Mouse (Mus musculus) gastrocnemius, postnatal 25 days (tissue): Measurements from ENCODE around the gene Prmt1. TPM values are rescaled to one million over a fixed set of nuclear protein-coding genes. Genes with fewer than 3 reads are reported as not detected.
A peak's percentile ranks its signal among the peaks of the same experiment; 100 is the strongest.

ENCODE experiments used
- DNase-seq: peaks from one replicate; pipeline ENCODE4 v3.0.0; 2022
- microRNA-seq, 2 experiments: library from miRNA; unstranded; fragments of <30 nt; microRNA quantifications; one replicate each; pipeline ENCODE4 v1.2.0; 2021; ENCODE audit warnings: borderline replicate concordance in 2 of 2
- total RNA-seq, 2 experiments: library from RNA; stranded (reverse); gene quantifications; 1 replicate in 1 of 2; 2 replicates in 1 of 2; pipeline ENCODE4 v1.2.3; 2021

The Prmt1 gene
- total RNA-seq, 2 experiments from 2014 or later: 119 to 142 TPM

- peak; percentile 93 for DNase-seq
Observed at GRCm38 (mm10) chr7:44952611-44953306, 33.6 kb downstream of the Prmt1 start.

- DNase-seq: peak; percentile 77
Observed at GRCm38 (mm10) chr7:44951960-44952359, 34.4 kb downstream of the Prmt1 start.

- DNase-seq: no peak
Observed at GRCm38 (mm10) chr7:44949922-44950321, 36.4 kb downstream of the Prmt1 start.

GRCm38 (mm10) chr7:44942904-44943303, 43.5 kb downstream of the Prmt1 start, which contains the start of gene Tsks:
Gene Tsks, plus strand, starts transcription at chr7:44943204.
- no peak for DNase-seq

- no peak for DNase-seq
Observed at GRCm38 (mm10) chr7:44938680-44939079, 47.7 kb downstream of the Prmt1 start.

- peak; percentile 100 for DNase-seq
Observed at GRCm38 (mm10) chr7:44929204-44930151, 56.9 kb downstream of the Prmt1 start, which contains the start of gene Ap2a1. Gene Ap2a1, minus strand, starts transcription at chr7:44929496.

GRCm38 (mm10) chr7:44928570-44928969, 57.8 kb downstream of the Prmt1 start:
- DNase-seq: no peak

Small RNA genes within 50 kb of the gene (microRNA-seq; reads per million reads assigned to microRNA genes)
- gene Mir7054: 0.26 to 2.2 reads per million in 2 experiments

Other genes starting within 250 kb of the Prmt1 start
- gene Vrk3, start 238.2 kb downstream of the Prmt1 start, total RNA-seq: 10 to 100 TPM; 16.7 to 21.1 TPM
- gene Zfp473, start 235.5 kb downstream of the Prmt1 start, total RNA-seq: under 1 TPM in 1 of 2 experiments, not detected in 1; 0.08 TPM
- gene Nup62, start 170.5 kb downstream of the Prmt1 start, total RNA-seq: 10 to 100 TPM; 18.4 to 22.2 TPM
- gene Il4i1, start 170.2 kb downstream of the Prmt1 start, total RNA-seq: 1 to 10 TPM; 1.8 to 3.1 TPM
- gene Atf5, start 169.9 kb downstream of the Prmt1 start, total RNA-seq: 10 to 100 TPM; 57.2 to 70.6 TPM
- gene Akt1s1, start 137.6 kb downstream of the Prmt1 start, total RNA-seq: 100 to 1,000 TPM; 103 to 113 TPM
- 10 to 100 TPM; 38.6 to 41.2 TPM for gene Tbc1d17, start 137.5 kb downstream of the Prmt1 start, total RNA-seq
- gene Pnkp, start 129.4 kb downstream of the Prmt1 start, total RNA-seq: 10 to 100 TPM; 15.6 to 15.8 TPM
- 100 to 1,000 TPM; 116 to 125 TPM for gene Ptov1, start 116.8 kb downstream of the Prmt1 start, total RNA-seq
- gene Med25, start 93.9 kb downstream of the Prmt1 start, total RNA-seq: 10 to 100 TPM; 50.9 to 51.2 TPM
- 10 to 100 TPM; 16.1 to 17.3 TPM for gene Fuz, start 90.5 kb downstream of the Prmt1 start, total RNA-seq
- gene Ap2a1, start 57.1 kb downstream of the Prmt1 start, total RNA-seq: 10 to 100 TPM; 57.1 to 57.2 TPM
- gene Tsks, start 43.4 kb downstream of the Prmt1 start, total RNA-seq: not detected
- gene Cpt1c, start 11.7 kb downstream of the Prmt1 start, total RNA-seq: 1 to 10 TPM; 1.6 to 2.0 TPM
- gene Irf3, start 11.1 kb upstream of the Prmt1 start, total RNA-seq: 10 to 100 TPM; 16.1 to 20.9 TPM
- gene Bcl2l12, start 12.1 kb upstream of the Prmt1 start, total RNA-seq: 1 to 10 TPM; 7.4 to 9.6 TPM
- gene Scaf1, start 29.8 kb upstream of the Prmt1 start, total RNA-seq: 10 to 100 TPM; 35.8 to 38.1 TPM
- gene Rras, start 31.4 kb upstream of the Prmt1 start, total RNA-seq: 10 to 100 TPM; 22.5 to 30.6 TPM
- 10 to 100 TPM; 14.1 to 16.1 TPM for gene Prr12, start 66.3 kb upstream of the Prmt1 start, total RNA-seq
- 10 to 100 TPM; 30.8 to 31.6 TPM for gene Nosip, start 75.9 kb upstream of the Prmt1 start, total RNA-seq
- gene Prrg2, start 76.1 kb upstream of the Prmt1 start, total RNA-seq: 1 to 10 TPM; 6.9 to 9.1 TPM
- gene Rcn3, start 105.7 kb upstream of the Prmt1 start, total RNA-seq: 10 to 100 TPM; 24.0 to 32.8 TPM
- gene Fcgrt, start 117.3 kb upstream of the Prmt1 start, total RNA-seq: 10 to 100 TPM; 40.3 to 54.5 TPM
- gene Rps11, start 137.9 kb upstream of the Prmt1 start, total RNA-seq: 100 to 1,000 TPM; 413 to 448 TPM
- 100 to 1,000 TPM; 520 to 561 TPM for gene Rpl13a, start 142.2 kb upstream of the Prmt1 start, total RNA-seq
- gene Gm45713, start 149.7 kb upstream of the Prmt1 start, total RNA-seq: not detected
- gene Flt3l, start 149.9 kb upstream of the Prmt1 start, total RNA-seq: 1 to 10 TPM; 4.2 TPM
- 10 to 100 TPM; 32.0 to 38.1 TPM for gene Pih1d1, start 167.7 kb upstream of the Prmt1 start, total RNA-seq
- gene Aldh16a1, start 168.0 kb upstream of the Prmt1 start, total RNA-seq: 10 to 100 TPM; 15.6 to 15.9 TPM
- 1 to 10 TPM; 1.1 to 2.5 TPM for gene Slc17a7, start 177.4 kb upstream of the Prmt1 start, total RNA-seq
- gene Gfy, start 193.0 kb upstream of the Prmt1 start, total RNA-seq: not detected
- gene Pth2, start 194.4 kb upstream of the Prmt1 start, total RNA-seq: not detected
- under 1 TPM; 0.19 to 0.23 TPM for gene Ccdc155, start 218.3 kb upstream of the Prmt1 start, total RNA-seq
- gene Dkkl1, start 225.6 kb upstream of the Prmt1 start, total RNA-seq: not detected
- gene Tead2, start 229.2 kb upstream of the Prmt1 start, total RNA-seq: 1 to 10 TPM; 2.5 to 2.8 TPM